Mouse (Mus musculus): ENCODE measurements at regions not wholly inside any gene's neighbourhood (a gene's known extent, or its start where the extent isn't known, plus 50 kb on each side); places are given as distances from the start of the nearest gene placed in this dataset.
"Not testable (repeated sequence)": the region's sequence is repeated elsewhere in the genome, so short reads cannot be mapped to it uniquely, and the experiment has no call there.

DNA sequence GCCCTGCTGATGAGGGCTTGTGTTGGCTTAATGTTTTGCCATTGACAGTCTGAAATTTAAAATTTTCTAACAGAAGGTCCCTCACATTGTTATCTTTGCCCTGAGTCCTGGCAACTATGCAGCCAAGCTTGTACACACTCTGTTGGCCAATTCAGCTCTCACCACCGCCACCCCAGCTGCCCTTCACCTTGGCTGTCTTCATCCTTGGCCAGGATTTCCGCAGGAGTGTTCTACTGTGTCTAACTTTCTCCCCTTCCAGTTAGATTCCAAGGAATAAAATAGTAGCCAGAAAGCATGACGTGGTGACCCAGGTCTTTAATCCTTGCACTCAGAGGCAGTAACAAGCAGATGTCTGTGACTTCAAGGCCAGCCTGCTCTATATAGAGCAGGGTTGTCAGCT, 87.4 kb downstream of the 1700129C05Rik start:
- Histone ChIP-seq H3K36me3 (ENCODE audit: insufficient read depth) (no peaks in the 10 kb centered on the region), H3K9me3 (ENCODE audit: low read length) (no peaks in the 10 kb centered on the region), H3K9ac (no peak overlapping the region), H3K4me2 (ENCODE audit: low read depth) (no peak overlapping the region), H3K27me3 (ENCODE audit: insufficient read depth, low read length) (no peaks in the 10 kb centered on the region), H3K27ac (ENCODE audit: low read depth, low read length) (no peak overlapping the region), H3K4me1 (ENCODE audit: insufficient read depth) (no peaks in the 10 kb centered on the region), H3K4me3 (ENCODE audit: low read depth, low read length) (no peak overlapping the region)
- 88% methylated on average over 3 of the region's 3 CpGs for WGBS
- DNase-seq (no peak), ATAC-seq (no peak)
- no peak for TF ChIP-seq CTCF (IDR thresholded peaks at IDR 0.05; ENCODE audit: low read depth)

GRCm38 (mm10) chr14:59052421-59052820, 90.3 kb downstream of the 1700129C05Rik start:
- Histone ChIP-seq H3K4me3 (ENCODE audit: low read depth, low read length) (no peak overlapping the region), H3K9me3 (ENCODE audit: low read length) (no peaks in the 10 kb centered on the region), H3K4me2 (ENCODE audit: low read depth) (no peak overlapping the region), H3K4me1 (ENCODE audit: insufficient read depth) (no peaks in the 10 kb centered on the region), H3K27ac (ENCODE audit: low read depth, low read length) (no peak overlapping the region), H3K9ac (no peak overlapping the region), H3K36me3 (ENCODE audit: insufficient read depth) (no peaks in the 10 kb centered on the region), H3K27me3 (ENCODE audit: insufficient read depth, low read length) (no peaks in the 10 kb centered on the region)
- ATAC-seq = no peak
- 83% methylated on average over 3 of the region's 3 CpGs for WGBS
- no peak for DNase-seq
- TF ChIP-seq CTCF (IDR thresholded peaks at IDR 0.05; ENCODE audit: low read depth) = no peak

- DNase-seq (no peak), ATAC-seq (no peak)
- Histone ChIP-seq H3K27me3 (ENCODE audit: insufficient read depth, low read length) (no peaks in the 10 kb centered on the region), H3K9ac (no peak overlapping the region), H3K36me3 (ENCODE audit: insufficient read depth) (no peaks in the 10 kb centered on the region), H3K4me2 (ENCODE audit: low read depth) (no peak overlapping the region), H3K9me3 (ENCODE audit: low read length) (no peaks in the 10 kb centered on the region), H3K27ac (ENCODE audit: low read depth, low read length) (no peak overlapping the region), H3K4me1 (ENCODE audit: insufficient read depth) (no peaks in the 10 kb centered on the region), H3K4me3 (ENCODE audit: low read depth, low read length) (no peak overlapping the region)
- 12% methylated on average over 6 of the region's 6 CpGs for WGBS
- TF ChIP-seq CTCF (IDR thresholded peaks at IDR 0.05; ENCODE audit: low read depth) = no peak
Measured at GRCm38 (mm10) chr14:59051478-59051879, 91.2 kb downstream of the 1700129C05Rik start.

DNA sequence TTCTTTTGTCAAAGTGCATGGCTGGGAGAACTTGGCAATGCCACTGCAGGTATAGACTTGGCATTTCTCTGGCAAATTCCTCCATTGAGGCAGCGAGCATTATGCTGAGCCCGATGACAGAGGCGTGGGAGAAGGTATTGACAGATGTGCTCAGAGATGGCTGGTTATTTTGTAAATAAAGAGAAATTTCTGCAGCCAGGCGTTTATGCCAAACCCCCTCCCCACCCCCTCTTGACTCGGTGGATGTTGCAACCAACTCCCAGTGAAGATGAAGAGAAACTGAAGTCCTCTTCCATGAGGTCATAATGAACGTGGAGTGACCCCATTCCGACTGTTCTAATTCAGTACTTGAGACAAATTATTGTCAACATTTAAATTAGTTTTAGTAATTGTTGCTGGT, 97.0 kb downstream of the 1700129C05Rik start:
- Histone ChIP-seq H3K9ac (no peak overlapping the region), H3K27me3 (ENCODE audit: insufficient read depth, low read length) (no peaks in the 10 kb centered on the region), H3K36me3 (ENCODE audit: insufficient read depth) (no peaks in the 10 kb centered on the region), H3K4me1 (ENCODE audit: insufficient read depth) (no peaks in the 10 kb centered on the region), H3K4me2 (ENCODE audit: low read depth) (no peak overlapping the region), H3K27ac (ENCODE audit: low read depth, low read length) (no peak overlapping the region), H3K9me3 (ENCODE audit: low read length) (no peaks in the 10 kb centered on the region), H3K4me3 (ENCODE audit: low read depth, low read length) (no peak overlapping the region)
- TF ChIP-seq CTCF (IDR thresholded peaks at IDR 0.05; ENCODE audit: low read depth) = no peak
- DNase-seq = no peak
- ATAC-seq = no peak
- WGBS = 70% methylated on average over 7 of the region's 7 CpGs

DNA sequence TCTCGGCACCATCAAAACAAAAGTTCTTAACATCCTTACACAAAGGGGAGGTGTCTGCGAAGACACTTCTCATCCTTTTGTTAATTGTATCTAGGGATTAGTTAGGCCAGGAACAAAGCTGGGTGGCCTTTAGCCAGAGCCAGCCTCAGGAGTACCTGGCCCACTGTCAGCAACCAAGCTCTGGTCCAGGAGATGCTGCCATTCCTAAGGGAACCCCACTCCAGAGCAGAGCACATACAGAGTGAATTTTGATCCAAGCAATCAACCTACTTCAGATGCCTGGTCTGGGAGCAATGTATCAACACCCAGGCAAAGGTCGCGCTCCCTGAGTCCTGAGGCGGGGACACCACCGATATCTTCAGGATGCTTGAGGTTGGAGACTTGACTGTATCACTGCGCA, 97.5 kb downstream of the 1700129C05Rik start:
- Histone ChIP-seq H3K4me3 (ENCODE audit: low read depth, low read length) (no peak overlapping the region), H3K36me3 (ENCODE audit: insufficient read depth) (no peaks in the 10 kb centered on the region), H3K9me3 (ENCODE audit: low read length) (no peaks in the 10 kb centered on the region), H3K27me3 (ENCODE audit: insufficient read depth, low read length) (no peaks in the 10 kb centered on the region), H3K9ac (no peak overlapping the region), H3K27ac (ENCODE audit: low read depth, low read length) (no peak overlapping the region), H3K4me1 (ENCODE audit: insufficient read depth) (no peaks in the 10 kb centered on the region), H3K4me2 (ENCODE audit: low read depth) (no peak overlapping the region)
- TF ChIP-seq CTCF (IDR thresholded peaks at IDR 0.05; ENCODE audit: low read depth) = no peak
- no peak for DNase-seq
- no peak for ATAC-seq
- WGBS = 76% methylated on average over 7 of the region's 7 CpGs

DNA sequence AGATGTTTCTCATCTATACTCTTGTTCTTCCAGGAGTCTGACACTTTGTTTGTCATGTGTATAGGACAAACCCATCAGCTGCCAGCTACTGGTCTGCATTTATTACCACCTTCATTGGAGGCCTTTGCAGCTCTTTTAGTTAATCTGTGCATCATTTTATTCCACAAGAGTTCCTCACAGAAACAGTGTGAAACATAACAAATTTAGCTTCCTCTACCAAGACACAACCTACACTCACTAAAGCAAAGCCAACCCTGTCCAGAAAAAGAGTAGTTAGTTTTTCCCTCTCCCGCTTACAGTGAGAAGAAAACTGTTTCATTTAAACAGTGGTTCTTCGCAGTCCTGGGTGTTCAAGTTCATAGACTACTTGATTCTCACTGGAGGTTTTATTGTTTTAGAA, 100.5 kb downstream of the 1700129C05Rik start:
- no peak overlapping the region for H3K4me3 ChIP-seq (ENCODE audit: low read depth, low read length)
- no peak overlapping the region for H3K4me2 ChIP-seq (ENCODE audit: low read depth)
- no peaks in the 10 kb centered on the region for H3K4me1 ChIP-seq (ENCODE audit: insufficient read depth)
- no peaks in the 10 kb centered on the region for H3K9me3 ChIP-seq (ENCODE audit: low read length)
- DNase-seq (no peak), ATAC-seq (no peak)
- WGBS = 90% methylated on average over 2 of the region's 2 CpGs
- no peak overlapping the region for H3K27ac ChIP-seq (ENCODE audit: low read depth, low read length)
- no peaks in the 10 kb centered on the region for H3K27me3 ChIP-seq (ENCODE audit: insufficient read depth, low read length)
- no peak overlapping the region for H3K9ac ChIP-seq
- TF ChIP-seq CTCF (IDR thresholded peaks at IDR 0.05; ENCODE audit: low read depth) = no peak
- no peaks in the 10 kb centered on the region for H3K36me3 ChIP-seq (ENCODE audit: insufficient read depth)

- not testable (repeated sequence) for H3K4me3 ChIP-seq (ENCODE audit: low read depth, low read length); H3K4me1 ChIP-seq (ENCODE audit: insufficient read depth); H3K36me3 ChIP-seq (ENCODE audit: insufficient read depth); ATAC-seq; H3K9me3 ChIP-seq (ENCODE audit: low read length); H3K27ac ChIP-seq (ENCODE audit: low read depth, low read length); H3K4me2 ChIP-seq (ENCODE audit: low read depth); DNase-seq; H3K9ac ChIP-seq; H3K27me3 ChIP-seq (ENCODE audit: insufficient read depth, low read length)
- WGBS = 62% methylated on average over 9 of the region's 9 CpGs
Measured at GRCm38 (mm10) chr14:59025757-59026156, 116.9 kb downstream of the 1700129C05Rik start.

DNA sequence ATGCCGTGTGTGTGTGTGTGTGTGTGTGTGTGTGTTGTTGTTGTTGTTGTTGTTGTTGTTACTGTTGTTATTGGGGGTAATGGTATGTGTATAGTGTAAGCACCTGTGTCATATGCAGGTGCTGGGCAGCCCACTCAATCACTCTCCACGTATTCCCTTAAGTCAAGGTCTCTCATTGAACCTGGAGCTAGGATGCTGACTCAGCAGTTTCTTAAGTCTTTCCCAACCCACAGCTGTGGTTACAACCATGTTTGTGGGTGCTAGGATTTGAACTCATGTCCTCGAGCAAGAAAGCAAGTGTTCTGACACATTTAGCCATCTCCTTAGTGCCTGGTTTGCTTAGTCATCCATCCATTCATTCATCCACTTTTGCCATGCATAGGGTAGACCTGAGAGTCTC, 133.2 kb downstream of the 1700129C05Rik start:
- WGBS = 86% methylated on average over 3 of the region's 3 CpGs
- Histone ChIP-seq H3K36me3 (ENCODE audit: insufficient read depth) (no peaks in the 10 kb centered on the region), H3K27ac (ENCODE audit: low read depth, low read length) (no peak overlapping the region)

More for the DNA sequence above, 133.2 kb downstream of the 1700129C05Rik start:
- Histone ChIP-seq H3K4me2 (ENCODE audit: low read depth) (no peak overlapping the region), H3K4me1 (ENCODE audit: insufficient read depth) (no peaks in the 10 kb centered on the region), H3K4me3 (ENCODE audit: low read depth, low read length) (no peak overlapping the region), H3K9ac (no peak overlapping the region), H3K9me3 (ENCODE audit: low read length) (no peaks in the 10 kb centered on the region), H3K27me3 (ENCODE audit: insufficient read depth, low read length) (no peaks in the 10 kb centered on the region)
- no peak for DNase-seq
- TF ChIP-seq CTCF (IDR thresholded peaks at IDR 0.05; ENCODE audit: low read depth) = no peak
- ATAC-seq = no peak

All from forebrain, postnatal 0 days (tissue).